Mouse (Mus musculus) layer of hippocampus, postnatal 36 days (tissue): ENCODE data around the gene Tbc1d22a. TPM values are rescaled to one million over a fixed set of nuclear protein-coding genes. Genes with fewer than 3 reads are reported as not detected.
"Not testable (repeated sequence)": the region's sequence is repeated elsewhere in the genome, so short reads cannot be mapped to it uniquely, and the experiment has no call there.

ENCODE experiments used
- DNase-seq, 2 experiments: peaks; one replicate each; pipeline ENCODE4 v3.0.0; 2022
- total RNA-seq, 2 experiments: library from RNA; stranded (reverse); gene quantifications; 2 replicates each; pipeline ENCODE4 v1.2.3; 2021

Gene Tbc1d22a
- total RNA-seq, 2 experiments from 2014 or later, result 35.0 to 35.4 TPM

GRCm38 (mm10) chr15:86203942-86204561 is 10.2 kb upstream of the Tbc1d22a start:
- no peak for DNase-seq

GRCm38 (mm10) chr15:86205300-86205699 is 9.0 kb upstream of the Tbc1d22a start:
- no peak for DNase-seq

GRCm38 (mm10) chr15:86206385-86206784 is 7.9 kb upstream of the Tbc1d22a start:
- no peak for DNase-seq

- DNase-seq, result not testable (repeated sequence)
These were observed 2.1 kb upstream of the Tbc1d22a start for GRCm38 (mm10) chr15:86212193-86212592.

GRCm38 (mm10) chr15:86214549-86215201 is 416 bp downstream of the Tbc1d22a start:
- no peak for DNase-seq

- DNase-seq, result not testable (repeated sequence)
These were observed 2.4 kb downstream of the Tbc1d22a start for GRCm38 (mm10) chr15:86216641-86217040.

GRCm38 (mm10) chr15:86219534-86220228 is 5.4 kb downstream of the Tbc1d22a start:
- peak in 1 of 2 experiments; percentile 40 for DNase-seq

- no peak for DNase-seq
These were observed 6.0 kb downstream of the Tbc1d22a start for GRCm38 (mm10) chr15:86220229-86220630.

- DNase-seq, result no peak
These were observed 6.5 kb downstream of the Tbc1d22a start for GRCm38 (mm10) chr15:86220715-86221114.

GRCm38 (mm10) chr15:86221369-86221768 is 7.1 kb downstream of the Tbc1d22a start:
- no peak for DNase-seq

GRCm38 (mm10) chr15:86221901-86222300 is 7.6 kb downstream of the Tbc1d22a start:
- not testable (repeated sequence) for DNase-seq

- no peak for DNase-seq
These were observed 10.8 kb downstream of the Tbc1d22a start for GRCm38 (mm10) chr15:86224972-86225551.

GRCm38 (mm10) chr15:86226221-86226620 is 12.0 kb downstream of the Tbc1d22a start:
- no peak for DNase-seq

GRCm38 (mm10) chr15:86226968-86227367 is 12.7 kb downstream of the Tbc1d22a start:
- no peak for DNase-seq

GRCm38 (mm10) chr15:86228186-86228585 is 13.9 kb downstream of the Tbc1d22a start:
- DNase-seq, result no peak

- DNase-seq, result no peak
These were observed 14.8 kb downstream of the Tbc1d22a start for GRCm38 (mm10) chr15:86229088-86229487.

GRCm38 (mm10) chr15:86229623-86230022 is 15.4 kb downstream of the Tbc1d22a start:
- no peak for DNase-seq

- DNase-seq, result no peak
These were observed 16.9 kb downstream of the Tbc1d22a start for GRCm38 (mm10) chr15:86231170-86231569.

- DNase-seq, result no peak
These were observed 17.7 kb downstream of the Tbc1d22a start for GRCm38 (mm10) chr15:86231831-86232512.

GRCm38 (mm10) chr15:86234001-86234400 is 19.7 kb downstream of the Tbc1d22a start:
- DNase-seq, result no peak

GRCm38 (mm10) chr15:86234517-86235441 is 20.5 kb downstream of the Tbc1d22a start:
- no peak for DNase-seq
